Mouse (Mus musculus) heart, embryonic 13.5 days (tissue): ENCODE measurements around the gene Gimap4. TPM values are rescaled to one million over a fixed set of nuclear protein-coding genes. Genes with fewer than 3 reads are reported as not detected.

Experiments
- ATAC-seq: fragments of 200-750 bp; cut with Nextera tagmentation; 2 replicates; pipeline ENCODE4 v1.8.0; 2017; ENCODE audit warnings: moderate TSS enrichment; ENCODE audit not compliant: insufficient number of reproducible peaks, low FRiP score, low TSS enrichment; ENCODE audit errors: extremely low read depth
- H3K27ac ChIP-seq: fragments of 300-500 bp; sonication (generic); replicated peaks from 2 replicates; pipeline ENCODE4 v1.5.1; 2015; ENCODE audit warnings: moderate library complexity, mild to moderate bottlenecking, inconsistent platforms
- H3K27me3 ChIP-seq: fragments of 300-500 bp; sonication (generic); replicated peaks from 2 replicates; pipeline ENCODE4 v1.6.1; 2015; ENCODE audit warnings: mild to moderate bottlenecking, inconsistent platforms
- H3K36me3 ChIP-seq: fragments of 300-500 bp; sonication (generic); 2 replicates; pipeline ENCODE4 v1.6.1; 2015; ENCODE audit warnings: mild to moderate bottlenecking, inconsistent platforms
- H3K4me1 ChIP-seq: fragments of 300-500 bp; sonication (generic); 2 replicates; pipeline ENCODE4 v1.6.1; 2015; ENCODE audit warnings: inconsistent platforms
- H3K4me2 ChIP-seq: fragments of 300-500 bp; sonication (generic); 2 replicates; pipeline ENCODE4 v1.6.1; 2015; ENCODE audit warnings: inconsistent platforms, mild to moderate bottlenecking, moderate library complexity
- H3K4me3 ChIP-seq: fragments of 300-500 bp; sonication (generic); 2 replicates; pipeline ENCODE4 v1.5.1; 2015; ENCODE audit warnings: moderate library complexity, mild to moderate bottlenecking, inconsistent platforms
- H3K9ac ChIP-seq: fragments of 300-500 bp; sonication (generic); 2 replicates; pipeline ENCODE4 v1.6.1; 2015; ENCODE audit warnings: inconsistent platforms, mild to moderate bottlenecking, moderate library complexity
- H3K9me3 ChIP-seq: fragments of 300-500 bp; sonication (generic); 2 replicates; pipeline ENCODE4 v1.6.1; 2016; ENCODE audit warnings: inconsistent platforms
- WGBS: fragments of 180-500 bp; shearing (Covaris S2); methylation state at CpG from one replicate; pipeline ENCODE4 v1.1.7; 2015; ENCODE audit warnings: mixed read lengths; 5-methylcytosine and 5-hydroxymethylcytosine counted together
- polyA plus RNA-seq: library from polyadenylated mRNA; unstranded; fragments of >200 nt; fragmentation: Nextera tagmentation; extraction: Ambion mirVana; gene quantifications from 2 replicates; pipeline ENCODE4 v1.2.1, GENCODE M21; 2015

Gene Gimap4
- polyA plus RNA-seq, 1 experiment from 2014 or later = 18.4 TPM

DNA sequence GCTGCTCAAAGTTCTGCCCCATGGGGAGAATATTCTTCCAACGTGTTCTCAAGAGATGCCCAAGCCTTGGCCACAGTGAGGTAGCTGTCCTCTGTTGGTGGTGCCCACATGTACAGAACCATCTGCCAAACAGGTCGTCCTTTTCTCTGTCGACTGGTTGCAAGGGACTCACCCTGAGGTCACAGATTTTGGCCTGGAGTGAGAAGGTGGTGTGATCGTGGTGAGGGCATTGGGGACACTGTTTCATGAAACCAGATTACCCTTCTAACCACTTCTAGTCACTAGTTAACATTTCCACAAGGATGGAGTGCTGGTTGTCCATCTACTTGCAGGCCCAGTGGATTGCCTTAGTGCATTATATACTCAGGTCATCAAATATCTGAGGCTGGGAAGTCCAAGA lies 35.6 kb upstream of the Gimap4 start:
- Histone ChIP-seq H3K27me3 (peaks cover 3% of the 10 kb centered on the region; the same call in 1 of the 2 replicates), H3K4me2 (no peak overlapping the region), H3K9me3 (no peaks in the 10 kb centered on the region), H3K36me3 (no peaks in the 10 kb centered on the region), H3K4me3 (no peak overlapping the region), H3K9ac (no peak overlapping the region), H3K27ac (no peak overlapping the region), H3K4me1 (no peaks in the 10 kb centered on the region)
- 76% methylated on average over 4 of the region's 4 CpGs for WGBS
- no peak for ATAC-seq

DNA sequence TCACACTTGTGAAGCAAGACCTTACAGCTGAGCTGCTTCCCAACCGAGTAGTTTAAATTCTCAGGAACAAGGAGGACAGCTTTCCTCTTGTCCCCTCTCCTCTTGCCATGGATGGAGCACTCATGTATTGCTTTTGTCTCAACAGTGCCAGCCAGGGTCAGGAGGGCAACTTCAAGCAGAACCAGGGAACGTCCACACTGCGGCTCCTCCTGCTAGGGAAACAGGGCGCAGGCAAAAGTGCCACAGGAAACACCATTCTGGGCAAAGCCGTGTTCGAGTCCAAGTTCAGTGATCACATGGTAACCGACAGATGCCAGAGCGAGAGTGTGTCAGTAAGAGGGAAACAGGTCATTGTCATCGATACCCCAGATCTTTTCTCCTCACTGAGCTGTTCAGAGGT lies 34.3 kb upstream of the Gimap4 start:
- Histone ChIP-seq H3K4me1 (no peaks in the 10 kb centered on the region), H3K4me2 (no peak overlapping the region), H3K27ac (no peak overlapping the region), H3K9me3 (no peaks in the 10 kb centered on the region), H3K27me3 (peaks cover 2% of the 10 kb centered on the region; the same call in 1 of the 2 replicates), H3K4me3 (no peak overlapping the region), H3K9ac (no peak overlapping the region), H3K36me3 (no peaks in the 10 kb centered on the region)
- 83% methylated on average over 9 of the region's 9 CpGs for WGBS
- no peak for ATAC-seq

DNA sequence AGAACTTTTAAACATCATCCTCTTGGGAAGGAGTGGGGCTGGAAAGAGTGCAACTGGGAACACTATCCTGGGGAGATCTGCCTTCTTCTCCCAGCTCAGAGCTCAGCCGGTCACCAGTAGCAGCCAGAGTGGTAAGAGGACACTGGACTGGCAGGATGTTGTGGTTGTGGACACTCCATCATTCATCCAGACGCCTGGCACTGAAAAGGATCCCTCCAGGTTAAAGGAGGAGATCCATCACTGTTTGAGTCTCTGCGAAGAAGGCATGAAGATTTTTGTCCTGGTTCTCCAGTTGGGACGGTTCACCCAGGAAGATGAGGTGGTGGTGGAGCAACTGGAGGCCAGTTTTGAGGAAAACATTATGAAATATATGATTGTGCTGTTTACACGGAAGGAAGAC lies 25.6 kb upstream of the Gimap4 start:
- Histone ChIP-seq H3K27ac (no peak overlapping the region), H3K9ac (no peak overlapping the region), H3K9me3 (no peaks in the 10 kb centered on the region), H3K4me2 (no peak overlapping the region), H3K4me1 (no peaks in the 10 kb centered on the region), H3K4me3 (no peak overlapping the region), H3K27me3 (no peaks in the 10 kb centered on the region), H3K36me3 (no peaks in the 10 kb centered on the region)
- WGBS = 69% methylated on average over 5 of the region's 5 CpGs
- ATAC-seq = no peak

DNA sequence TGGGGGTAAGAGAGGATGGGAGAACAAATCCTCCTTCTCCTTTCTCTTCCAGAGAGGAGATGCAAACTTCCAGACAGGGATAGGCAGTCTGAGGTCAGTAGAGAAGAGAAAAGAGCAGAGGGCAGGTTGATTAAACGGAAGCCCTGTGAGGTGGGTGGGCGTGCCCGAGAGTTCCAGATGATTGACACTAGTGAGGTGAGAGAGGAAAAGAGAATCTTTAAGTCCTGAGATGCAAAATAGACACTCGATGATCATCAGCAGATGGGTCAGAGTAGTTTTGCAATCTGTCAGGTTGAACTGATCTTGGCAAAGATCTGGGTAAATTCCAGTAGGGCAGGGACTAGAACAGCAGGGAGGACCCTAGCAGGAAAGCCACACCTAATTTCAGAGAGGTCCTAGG lies 19.6 kb upstream of the Gimap4 start:
- no peak overlapping the region for H3K4me2 ChIP-seq
- H3K36me3 ChIP-seq = no peaks in the 10 kb centered on the region
- H3K4me3 ChIP-seq = no peak overlapping the region
- H3K27ac ChIP-seq = no peak overlapping the region
- no peaks in the 10 kb centered on the region for H3K4me1 ChIP-seq
- WGBS = 74% methylated on average over 4 of the region's 4 CpGs
- H3K27me3 ChIP-seq = no peaks in the 10 kb centered on the region
- H3K9me3 ChIP-seq = no peaks in the 10 kb centered on the region
- ATAC-seq = no peak
- no peak overlapping the region for H3K9ac ChIP-seq

DNA sequence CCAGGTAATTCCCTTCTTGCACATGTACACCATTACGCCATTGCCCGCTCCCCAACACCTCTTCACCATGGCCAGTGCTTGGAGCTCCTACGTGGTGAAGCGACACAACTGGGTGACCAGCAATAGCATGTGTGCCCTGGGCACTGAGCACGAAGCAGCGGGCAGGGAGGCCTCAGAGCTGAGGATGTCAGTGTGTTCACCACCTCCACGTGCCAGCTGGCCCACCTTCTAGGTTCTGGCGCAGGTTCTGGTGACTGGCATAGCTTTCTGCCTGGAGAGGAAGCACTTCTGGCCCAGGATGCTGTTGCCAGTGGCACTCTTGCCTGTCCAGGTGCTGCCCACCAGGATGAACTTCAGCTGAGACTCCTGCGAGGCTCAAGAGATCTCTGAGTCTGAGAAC lies 18.9 kb upstream of the Gimap4 start:
- H3K4me2 ChIP-seq = no peak overlapping the region
- H3K27me3 ChIP-seq = no peaks in the 10 kb centered on the region
- H3K9ac ChIP-seq = no peak overlapping the region
- no peaks in the 10 kb centered on the region for H3K9me3 ChIP-seq
- H3K4me1 ChIP-seq = no peaks in the 10 kb centered on the region
- no peak overlapping the region for H3K4me3 ChIP-seq
- ATAC-seq = no peak
- no peak overlapping the region for H3K27ac ChIP-seq
- 80% methylated on average over 9 of the region's 9 CpGs for WGBS
- no peaks in the 10 kb centered on the region for H3K36me3 ChIP-seq

DNA sequence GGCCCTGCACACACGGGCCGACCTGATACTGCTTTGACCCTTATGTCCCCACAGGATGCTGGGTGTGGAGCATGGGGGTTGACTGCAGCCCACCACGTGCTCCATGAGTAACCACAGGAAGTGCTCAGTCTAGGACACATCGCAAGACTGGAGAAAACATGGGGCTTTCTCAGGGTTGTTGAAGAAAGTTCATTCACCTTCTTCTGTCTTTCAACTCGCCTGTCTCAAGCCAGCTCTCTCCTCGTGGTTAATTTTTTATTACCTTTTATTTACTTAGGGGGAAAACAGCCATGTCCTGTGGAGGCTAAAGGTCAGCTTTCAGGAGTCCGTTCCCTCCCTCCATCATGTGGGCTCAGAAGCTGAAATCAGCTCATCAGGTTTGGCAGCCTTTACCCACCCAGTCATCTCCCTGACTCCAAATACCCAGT lies 18.2 kb upstream of the Gimap4 start:
- no peaks in the 10 kb centered on the region for H3K9me3 ChIP-seq
- no peaks in the 10 kb centered on the region for H3K4me1 ChIP-seq
- WGBS = 54% methylated on average over 7 of the region's 7 CpGs
- no peaks in the 10 kb centered on the region for H3K36me3 ChIP-seq
- H3K27me3 ChIP-seq = no peaks in the 10 kb centered on the region
- no peak overlapping the region for H3K9ac ChIP-seq
- H3K27ac ChIP-seq = no peak overlapping the region
- H3K4me3 ChIP-seq = no peak overlapping the region
- no peak overlapping the region for H3K4me2 ChIP-seq
- no peak for ATAC-seq

DNA sequence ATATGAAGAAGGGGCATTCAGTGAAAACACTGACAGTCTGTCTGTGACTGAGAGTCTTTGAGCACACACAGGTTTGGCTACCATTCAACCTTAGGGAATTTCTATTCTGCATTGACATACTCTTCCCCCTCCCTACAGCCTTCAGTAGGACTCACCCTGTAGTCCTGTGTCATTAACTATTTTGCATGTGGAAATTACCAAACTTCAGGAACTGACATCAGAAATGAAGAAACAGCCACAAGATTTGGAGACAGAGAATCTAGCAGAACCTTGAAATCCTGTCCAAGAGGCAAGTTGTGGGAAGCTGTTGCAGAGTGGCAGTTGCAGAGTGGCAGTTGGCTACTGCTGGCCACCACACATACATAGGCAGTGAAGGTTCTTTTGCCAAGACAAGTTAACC lies 16.3 kb upstream of the Gimap4 start:
- no peak for ATAC-seq
- Histone ChIP-seq H3K27ac (no peak overlapping the region), H3K9me3 (no peaks in the 10 kb centered on the region), H3K27me3 (no peaks in the 10 kb centered on the region), H3K9ac (no peak overlapping the region), H3K36me3 (no peaks in the 10 kb centered on the region), H3K4me2 (no peak overlapping the region), H3K4me1 (no peaks in the 10 kb centered on the region), H3K4me3 (no peak overlapping the region)

DNA sequence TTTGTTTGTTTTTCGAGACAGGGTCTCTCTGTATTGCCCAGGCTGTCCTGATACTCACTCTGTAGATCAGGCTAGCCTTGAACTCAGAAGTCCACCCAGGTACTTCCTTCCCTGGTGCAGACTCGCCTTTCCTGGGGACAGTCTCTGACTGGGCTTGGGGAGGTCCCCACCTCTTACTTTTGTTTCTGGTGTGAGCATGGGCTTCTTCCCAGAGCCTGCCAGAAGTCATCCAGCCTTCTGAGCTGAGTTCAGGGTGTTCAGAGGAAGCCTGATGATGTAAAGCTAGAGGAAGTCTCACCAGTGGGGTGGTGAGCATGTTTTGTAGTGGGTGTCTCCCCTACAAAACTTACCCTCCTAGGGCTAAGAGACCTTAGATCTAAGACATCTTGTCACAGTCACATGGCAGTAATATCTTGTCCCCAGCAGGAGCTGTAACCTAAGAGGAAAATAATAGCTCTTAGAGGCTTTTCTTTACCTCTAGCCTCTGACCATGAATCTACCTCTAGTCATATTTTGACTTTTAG lies 14.8 kb upstream of the Gimap4 start:
- Histone ChIP-seq H3K4me3 (no peak overlapping the region), H3K27me3 (no peaks in the 10 kb centered on the region), H3K9me3 (no peaks in the 10 kb centered on the region), H3K9ac (no peak overlapping the region), H3K4me2 (no peak overlapping the region), H3K27ac (no peak overlapping the region), H3K36me3 (no peaks in the 10 kb centered on the region), H3K4me1 (no peaks in the 10 kb centered on the region)
- ATAC-seq = no peak
- WGBS = 53% methylated on average over 2 of the region's 2 CpGs

DNA sequence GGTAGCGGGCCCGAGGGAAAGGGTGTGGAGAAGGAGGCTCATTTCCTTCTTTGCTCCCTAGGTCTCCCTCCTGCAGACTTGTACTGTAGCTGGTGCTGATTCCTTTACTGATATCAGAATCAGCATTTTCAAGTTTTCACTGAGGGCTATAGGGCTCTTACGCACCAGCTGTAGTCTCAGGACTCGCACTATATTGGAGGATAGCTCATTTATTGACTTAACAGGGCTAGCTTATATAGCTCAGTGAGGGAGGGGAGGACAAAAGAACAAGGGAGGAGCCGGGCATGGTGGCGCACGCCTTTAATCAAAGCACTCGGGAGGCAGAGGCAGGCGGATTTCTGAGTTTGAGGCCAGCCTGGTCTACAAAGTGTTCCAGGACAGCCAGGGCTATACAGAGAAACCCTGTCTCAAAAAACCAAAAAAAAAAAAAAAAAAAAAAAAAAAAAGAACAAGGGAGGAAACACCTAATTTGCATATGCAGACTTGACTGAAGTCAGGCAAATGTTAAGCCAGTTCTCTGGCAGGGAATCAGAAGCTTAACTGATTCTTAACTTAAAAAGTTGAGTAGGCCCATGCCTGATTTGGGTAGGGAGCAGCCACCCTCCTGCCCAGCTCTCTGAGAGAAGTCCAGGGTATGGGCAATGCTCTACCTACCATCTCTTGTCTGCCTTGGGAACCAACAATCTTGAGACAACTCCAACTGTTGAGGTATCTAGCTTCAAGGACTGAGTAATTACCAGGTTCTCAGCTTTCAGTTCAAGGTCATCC lies 9.9 kb upstream of the Gimap4 start:
- H3K27ac ChIP-seq = no peak overlapping the region
- H3K9ac ChIP-seq = no peak overlapping the region
- no peak overlapping the region for H3K4me2 ChIP-seq
- H3K4me3 ChIP-seq = no peak overlapping the region
- 93% methylated on average over 9 of the region's 9 CpGs for WGBS
- no peaks in the 10 kb centered on the region for H3K36me3 ChIP-seq
- no peak for ATAC-seq
- H3K27me3 ChIP-seq = no peaks in the 10 kb centered on the region
- peaks cover 5% of the 10 kb centered on the region; the same call in 1 of the 2 replicates for H3K4me1 ChIP-seq
- no peaks in the 10 kb centered on the region for H3K9me3 ChIP-seq

DNA sequence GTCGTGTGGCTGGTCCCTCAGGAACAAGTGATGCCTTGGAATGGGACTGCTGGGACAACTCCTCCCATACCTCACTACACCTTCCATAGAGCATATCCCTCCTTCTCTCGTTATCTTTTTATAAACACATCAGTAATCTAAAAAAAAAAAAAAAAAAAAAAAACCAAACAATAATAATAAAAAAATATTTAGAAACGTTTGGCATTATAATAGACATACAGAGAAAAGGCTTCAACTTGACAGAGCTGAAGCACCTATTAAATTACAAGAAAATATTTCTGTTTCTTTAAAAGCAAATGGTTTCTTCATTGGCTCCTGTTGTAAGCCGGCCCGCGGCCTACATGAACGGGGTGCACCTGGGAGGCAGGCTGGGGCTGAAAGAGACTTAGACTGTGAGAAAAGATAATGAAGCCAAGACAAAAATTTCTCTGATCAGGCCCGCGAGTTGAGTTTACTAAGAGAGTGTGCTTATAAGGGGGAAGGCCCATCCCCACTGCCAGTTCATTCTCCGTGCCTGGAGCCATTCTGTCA lies 8.9 kb upstream of the Gimap4 start:
- peaks cover 5% of the 10 kb centered on the region; the same call in 1 of the 2 replicates for H3K4me1 ChIP-seq
- no peaks in the 10 kb centered on the region for H3K9me3 ChIP-seq
- peak overlapping the region; percentile 56; the same call in 1 of the 2 replicates for H3K27ac ChIP-seq
- no peaks in the 10 kb centered on the region; the same call in 1 of the 2 replicates for H3K36me3 ChIP-seq
- H3K27me3 ChIP-seq = no peaks in the 10 kb centered on the region
- peak overlapping the region; percentile 46 for H3K4me3 ChIP-seq
- peak overlapping the region; percentile 66 for H3K4me2 ChIP-seq
- ATAC-seq = no peak
- peak overlapping the region; percentile 72 for H3K9ac ChIP-seq
- 42% methylated on average over 10 of the region's 10 CpGs for WGBS

DNA sequence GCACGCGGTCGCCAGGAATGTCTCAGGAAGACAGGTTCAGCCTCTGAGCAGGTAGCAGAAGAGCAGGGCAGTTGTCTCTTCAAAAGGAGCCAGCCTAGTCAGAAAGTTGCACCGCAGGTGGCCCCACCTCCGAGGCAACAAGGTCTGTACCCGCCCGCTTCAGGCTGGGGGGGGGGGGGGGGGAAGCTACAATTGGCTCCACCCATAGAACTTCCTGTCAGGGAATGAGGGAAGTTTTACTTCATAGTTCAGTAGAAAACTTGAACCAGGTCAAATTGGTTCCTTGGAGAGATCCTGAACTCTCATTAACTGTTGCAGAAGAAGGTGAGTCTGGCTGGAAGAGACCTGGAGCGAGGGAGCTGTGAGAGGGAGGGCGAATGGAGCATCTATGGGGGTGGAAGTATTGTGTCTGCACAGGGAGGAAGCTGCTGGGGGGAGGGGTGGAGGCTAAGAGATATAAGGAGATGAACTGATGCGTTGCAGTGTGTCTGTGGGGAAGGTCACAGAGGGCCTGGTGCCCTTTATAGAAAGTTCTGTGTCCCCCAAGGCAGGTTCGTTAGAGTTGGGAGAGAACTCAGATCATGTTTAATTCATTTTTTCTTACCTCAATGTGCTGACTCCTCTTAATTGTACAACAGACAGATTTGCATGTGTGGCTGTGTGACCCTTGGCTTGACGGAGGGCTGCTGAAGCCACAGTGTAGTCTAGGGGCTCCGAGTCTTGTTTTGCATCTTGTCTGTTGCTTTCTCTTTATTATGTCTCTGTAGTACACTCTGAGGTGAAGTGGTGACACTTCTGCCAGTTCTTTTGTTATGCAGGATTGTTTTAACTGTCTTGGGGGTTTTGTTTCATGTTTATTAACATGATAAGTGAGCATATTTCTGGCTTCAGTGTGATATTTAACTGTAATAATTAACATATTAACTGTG lies 8.2 kb upstream of the Gimap4 start, which contains the start of gene Gimap9:
Gimap9 (plus strand) TSS at position 199 of the 929 bp plus-strand sequence.
- peak within 1 kb of the TSS; percentile 66 for H3K4me2 ChIP-seq
- H3K27ac ChIP-seq = peak within 1 kb of the TSS; percentile 56
- H3K27me3 ChIP-seq = no peaks in the 10 kb centered on the region
- ATAC-seq = no peak
- peak within 1 kb of the TSS; percentile 72 for H3K9ac ChIP-seq
- no peaks in the 10 kb centered on the region; the same call in 1 of the 2 replicates for H3K36me3 ChIP-seq
- peaks cover 5% of the 10 kb centered on the region; the same call in 1 of the 2 replicates for H3K4me1 ChIP-seq
- H3K4me3 ChIP-seq = peak within 1 kb of the TSS; percentile 46
- 26% methylated on average over 13 of the region's 13 CpGs for WGBS
- no peaks in the 10 kb centered on the region for H3K9me3 ChIP-seq
